Mouse (Mus musculus): ENCODE data around the gene Gabrb3. TPM values are rescaled to one million over a fixed set of nuclear protein-coding genes. Genes with fewer than 3 reads are reported as not detected.
"Not testable (repeated sequence)": the region's sequence is repeated elsewhere in the genome, so short reads cannot be mapped to it uniquely, and the experiment has no call there.

Gene Gabrb3
- polyA plus RNA-seq, 1 experiment from 2014 or later: 2.0 TPM

DNA sequence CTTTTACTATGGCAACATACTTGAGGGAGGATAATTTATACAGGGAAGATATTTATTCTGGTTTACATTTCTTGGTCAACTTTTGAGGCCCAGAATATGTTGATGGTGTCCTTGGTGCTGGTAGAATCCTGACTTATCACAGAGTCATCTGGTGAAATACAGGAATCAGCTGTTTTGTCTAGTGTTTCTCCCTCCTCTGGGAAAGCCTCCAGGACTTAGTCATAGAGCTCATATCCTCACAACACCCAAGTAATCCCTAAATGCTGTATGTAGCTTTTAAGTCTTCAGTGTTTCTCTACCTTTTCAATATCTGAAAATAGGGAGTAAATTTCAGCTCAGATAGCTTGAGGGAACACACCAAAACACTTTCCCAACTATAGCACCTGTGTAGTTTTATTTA is 292.2 kb downstream of the Gabrb3 start:
- Histone ChIP-seq H3K27ac (ENCODE audit: low read length) (no peak overlapping the region), H3K4me2 (ENCODE audit: low read depth, low read length) (no peak overlapping the region), H3K4me3 (ENCODE audit: low read length) (no peak overlapping the region), H3K27me3 (replicated peaks; ENCODE audit: control insufficient read depth, insufficient read depth, low read length) (no peaks in the 10 kb centered on the region), H3K9ac (ENCODE audit: low read depth, low read length) (no peak overlapping the region), H3K4me1 (ENCODE audit: control insufficient read depth, insufficient read depth, low read length) (no peaks in the 10 kb centered on the region), H3K36me3 (ENCODE audit: control insufficient read depth, insufficient read depth, low read length) (no peaks in the 10 kb centered on the region), H3K9me3 (ENCODE audit: control insufficient read depth, low read length) (no peaks in the 10 kb centered on the region)
- no peak for ATAC-seq

DNA sequence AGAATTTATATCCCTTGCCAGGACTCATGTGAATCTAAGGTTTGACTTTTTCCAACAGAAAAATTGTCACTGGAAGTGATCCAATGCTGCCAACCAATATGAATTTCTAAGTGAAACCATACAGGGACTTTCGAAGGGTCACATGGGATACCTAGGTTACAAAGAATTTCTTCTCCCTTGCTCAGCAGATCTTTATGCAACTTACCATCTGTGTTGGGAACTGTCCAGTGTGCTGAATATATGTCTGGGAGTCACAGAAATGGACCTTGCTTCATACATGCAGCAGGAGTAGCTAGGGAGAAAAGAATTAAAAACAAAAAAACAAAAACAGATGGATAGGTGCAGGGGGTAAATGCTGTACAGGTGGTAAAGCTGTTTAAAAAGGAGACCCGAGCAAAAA is 327.3 kb downstream of the Gabrb3 start:
- Histone ChIP-seq H3K9ac (ENCODE audit: low read depth, low read length) (no peak overlapping the region), H3K27me3 (replicated peaks; ENCODE audit: control insufficient read depth, insufficient read depth, low read length) (no peaks in the 10 kb centered on the region), H3K4me2 (ENCODE audit: low read depth, low read length) (no peak overlapping the region), H3K4me3 (ENCODE audit: low read length) (no peak overlapping the region), H3K27ac (ENCODE audit: low read length) (no peak overlapping the region), H3K36me3 (ENCODE audit: control insufficient read depth, insufficient read depth, low read length) (no peaks in the 10 kb centered on the region), H3K9me3 (ENCODE audit: control insufficient read depth, low read length) (no peaks in the 10 kb centered on the region), H3K4me1 (ENCODE audit: control insufficient read depth, insufficient read depth, low read length) (no peaks in the 10 kb centered on the region)
- ATAC-seq: no peak
- 75% methylated on average over 2 of the region's 2 CpGs for WGBS

DNA sequence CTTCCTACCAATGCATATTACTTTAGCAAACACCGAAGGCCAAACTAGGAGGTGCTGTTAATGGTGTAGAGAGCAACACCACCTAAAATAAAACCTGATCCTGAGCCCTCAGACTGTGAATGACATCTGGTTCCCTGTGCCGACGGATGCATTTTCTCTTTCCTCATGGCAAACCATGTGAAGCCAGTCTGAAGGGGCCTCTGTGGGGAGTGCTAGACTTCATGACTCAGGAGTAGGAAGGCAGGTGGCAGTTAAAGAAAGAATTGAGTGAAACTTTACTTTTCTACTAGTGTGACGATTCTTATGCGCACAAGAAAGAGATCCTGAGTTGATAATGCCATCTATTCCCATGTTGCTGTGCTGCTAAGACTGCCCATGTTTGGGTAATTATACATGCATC is 341.0 kb downstream of the Gabrb3 start:
- ATAC-seq: no peak
- no peaks in the 10 kb centered on the region for H3K4me1 ChIP-seq (ENCODE audit: control insufficient read depth, insufficient read depth, low read length)
- WGBS: 88% methylated on average over 5 of the region's 5 CpGs
- H3K9me3 ChIP-seq (ENCODE audit: control insufficient read depth, low read length): no peaks in the 10 kb centered on the region
- H3K4me3 ChIP-seq (ENCODE audit: low read length): no peak overlapping the region
- H3K27me3 ChIP-seq (replicated peaks; ENCODE audit: control insufficient read depth, insufficient read depth, low read length): no peaks in the 10 kb centered on the region
- no peak overlapping the region for H3K27ac ChIP-seq (ENCODE audit: low read length)
- no peaks in the 10 kb centered on the region for H3K36me3 ChIP-seq (ENCODE audit: control insufficient read depth, insufficient read depth, low read length)
- H3K9ac ChIP-seq (ENCODE audit: low read depth, low read length): no peak overlapping the region
- H3K4me2 ChIP-seq (ENCODE audit: low read depth, low read length): no peak overlapping the region

DNA sequence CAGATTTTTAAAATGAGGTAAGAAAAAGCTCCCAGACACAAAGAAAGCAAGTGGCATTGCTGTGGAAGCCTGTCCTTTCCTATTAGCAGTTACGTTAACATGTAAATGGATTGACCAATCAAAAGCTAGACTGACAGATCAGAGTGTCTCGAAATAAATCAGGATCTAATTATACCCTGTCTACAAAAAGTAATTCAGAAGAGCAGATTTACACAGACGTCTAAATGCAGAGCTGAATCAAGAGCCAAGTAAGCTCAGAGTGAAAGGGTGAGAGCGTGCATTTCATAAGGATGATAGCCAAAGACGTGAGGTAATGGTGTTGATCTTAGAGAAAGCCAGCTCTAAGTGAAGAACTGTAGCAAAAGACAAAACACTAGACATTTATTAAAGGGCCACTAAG is 359.3 kb downstream of the Gabrb3 start:
- WGBS: 71% methylated on average over 5 of the region's 5 CpGs
- Histone ChIP-seq H3K27ac (ENCODE audit: low read length) (no peak overlapping the region), H3K27me3 (replicated peaks; ENCODE audit: control insufficient read depth, insufficient read depth, low read length) (no peaks in the 10 kb centered on the region), H3K4me1 (ENCODE audit: control insufficient read depth, insufficient read depth, low read length) (no peaks in the 10 kb centered on the region), H3K4me2 (ENCODE audit: low read depth, low read length) (no peak overlapping the region), H3K9me3 (ENCODE audit: control insufficient read depth, low read length) (no peaks in the 10 kb centered on the region), H3K36me3 (ENCODE audit: control insufficient read depth, insufficient read depth, low read length) (no peaks in the 10 kb centered on the region), H3K4me3 (ENCODE audit: low read length) (no peak overlapping the region), H3K9ac (ENCODE audit: low read depth, low read length) (no peak overlapping the region)
- no peak for ATAC-seq

DNA sequence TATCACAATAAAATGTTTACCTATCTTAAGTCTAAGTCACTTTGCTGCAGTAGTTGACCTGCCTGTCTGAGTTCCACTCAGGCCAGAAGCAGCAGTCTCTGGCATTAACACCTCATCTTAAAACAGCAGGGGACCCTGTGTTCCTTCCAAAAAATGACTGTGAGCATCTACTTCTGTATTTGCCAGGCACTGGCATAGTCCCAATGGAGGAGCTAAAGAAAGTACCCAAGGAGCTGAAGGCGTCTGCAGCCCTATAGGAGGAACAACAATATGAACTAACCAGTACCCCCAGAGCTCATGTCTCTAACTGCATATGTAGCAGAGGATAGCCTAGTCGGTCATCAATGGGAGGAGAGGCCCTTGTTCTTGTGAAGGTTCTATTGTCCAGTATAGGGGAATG is 366.6 kb downstream of the Gabrb3 start:
- H3K27me3 ChIP-seq (replicated peaks; ENCODE audit: control insufficient read depth, insufficient read depth, low read length); H3K36me3 ChIP-seq (ENCODE audit: control insufficient read depth, insufficient read depth, low read length); H3K4me3 ChIP-seq (ENCODE audit: low read length); ATAC-seq; H3K4me1 ChIP-seq (ENCODE audit: control insufficient read depth, insufficient read depth, low read length); H3K4me2 ChIP-seq (ENCODE audit: low read depth, low read length); H3K9ac ChIP-seq (ENCODE audit: low read depth, low read length); H3K9me3 ChIP-seq (ENCODE audit: control insufficient read depth, low read length); H3K27ac ChIP-seq (ENCODE audit: low read length): not testable (repeated sequence)
- WGBS: 71% methylated on average over 2 of the region's 2 CpGs

DNA sequence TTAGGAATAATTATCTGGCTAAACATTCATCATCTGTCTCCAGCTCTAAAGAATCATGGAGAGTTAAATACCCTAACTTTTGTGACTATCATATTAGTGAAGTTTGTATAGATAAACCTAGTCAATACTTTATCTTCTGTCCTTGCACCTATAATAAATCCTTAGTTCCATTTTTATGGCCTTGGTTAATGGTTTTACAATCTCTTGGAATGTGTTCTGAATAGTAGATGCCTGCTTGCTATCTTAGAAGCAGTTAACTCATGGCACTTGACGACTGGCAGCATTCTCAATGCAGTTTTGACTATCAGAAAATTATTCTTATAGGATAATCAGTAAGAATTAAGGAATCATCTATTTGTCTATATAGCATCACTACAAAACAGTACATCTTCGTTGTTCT is 368.0 kb downstream of the Gabrb3 start:
- Histone ChIP-seq H3K27me3 (replicated peaks; ENCODE audit: control insufficient read depth, insufficient read depth, low read length) (no peaks in the 10 kb centered on the region), H3K36me3 (ENCODE audit: control insufficient read depth, insufficient read depth, low read length) (no peaks in the 10 kb centered on the region), H3K4me1 (ENCODE audit: control insufficient read depth, insufficient read depth, low read length) (no peaks in the 10 kb centered on the region), H3K4me3 (ENCODE audit: low read length) (no peak overlapping the region), H3K27ac (ENCODE audit: low read length) (no peak overlapping the region), H3K9me3 (ENCODE audit: control insufficient read depth, low read length) (no peaks in the 10 kb centered on the region), H3K4me2 (ENCODE audit: low read depth, low read length) (no peak overlapping the region), H3K9ac (ENCODE audit: low read depth, low read length) (no peak overlapping the region)
- 28% methylated on average over 2 of the region's 2 CpGs for WGBS
- peak; percentile 89 for ATAC-seq

DNA sequence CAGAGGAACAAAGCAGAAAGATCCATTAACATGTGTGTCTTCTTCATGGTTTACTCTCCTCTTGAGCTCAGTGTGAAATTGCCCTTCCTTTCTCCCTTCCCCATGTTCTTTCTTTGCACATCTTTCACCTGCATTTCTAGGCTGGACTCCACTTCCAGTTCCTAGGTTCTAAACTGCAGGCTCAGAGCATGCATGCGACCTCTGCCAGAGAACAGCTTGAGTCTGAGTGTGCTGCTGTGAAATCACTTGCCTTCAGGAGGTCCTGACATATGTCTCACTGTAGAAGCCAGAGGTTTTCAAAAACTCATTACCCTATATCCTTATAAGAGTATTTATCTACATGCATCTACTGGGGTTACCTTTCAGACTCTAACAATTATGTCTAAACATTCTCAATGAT is 383.8 kb downstream of the Gabrb3 start:
- Histone ChIP-seq H3K27ac (ENCODE audit: low read length) (no peak overlapping the region), H3K36me3 (ENCODE audit: control insufficient read depth, insufficient read depth, low read length) (no peaks in the 10 kb centered on the region), H3K9me3 (ENCODE audit: control insufficient read depth, low read length) (no peaks in the 10 kb centered on the region), H3K27me3 (replicated peaks; ENCODE audit: control insufficient read depth, insufficient read depth, low read length) (no peaks in the 10 kb centered on the region), H3K4me3 (ENCODE audit: low read length) (no peak overlapping the region), H3K4me2 (ENCODE audit: low read depth, low read length) (no peak overlapping the region), H3K9ac (ENCODE audit: low read depth, low read length) (no peak overlapping the region), H3K4me1 (ENCODE audit: control insufficient read depth, insufficient read depth, low read length) (no peaks in the 10 kb centered on the region)
- no peak for ATAC-seq
- 75% methylated on average over 1 of the region's 1 CpGs for WGBS

DNA sequence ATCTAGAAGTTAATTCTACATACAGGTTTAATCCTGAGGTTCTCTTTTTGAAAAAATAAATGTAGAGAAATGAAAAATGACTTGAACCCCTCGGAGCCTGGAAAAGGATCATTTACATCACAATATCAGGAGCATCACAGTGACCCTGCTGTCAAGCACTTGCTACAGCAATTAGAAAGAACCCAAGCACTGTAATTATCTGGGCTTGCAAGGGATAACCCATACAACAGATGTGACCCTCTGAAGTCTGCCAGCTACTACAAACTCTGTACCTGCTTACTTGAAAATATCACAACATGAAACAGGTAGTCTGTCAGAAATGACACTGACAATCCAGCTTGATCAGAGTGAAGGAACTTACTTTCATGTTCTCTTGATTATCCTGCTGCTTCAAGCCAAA is 394.2 kb downstream of the Gabrb3 start:
- Histone ChIP-seq H3K9me3 (ENCODE audit: control insufficient read depth, low read length) (no peaks in the 10 kb centered on the region), H3K4me1 (ENCODE audit: control insufficient read depth, insufficient read depth, low read length) (no peaks in the 10 kb centered on the region), H3K4me3 (ENCODE audit: low read length) (no peak overlapping the region), H3K27ac (ENCODE audit: low read length) (no peak overlapping the region), H3K4me2 (ENCODE audit: low read depth, low read length) (no peak overlapping the region), H3K27me3 (replicated peaks; ENCODE audit: control insufficient read depth, insufficient read depth, low read length) (no peaks in the 10 kb centered on the region), H3K9ac (ENCODE audit: low read depth, low read length) (no peak overlapping the region), H3K36me3 (ENCODE audit: control insufficient read depth, insufficient read depth, low read length) (no peaks in the 10 kb centered on the region)
- 65% methylated on average over 1 of the region's 1 CpGs for WGBS
- no peak for ATAC-seq

DNA sequence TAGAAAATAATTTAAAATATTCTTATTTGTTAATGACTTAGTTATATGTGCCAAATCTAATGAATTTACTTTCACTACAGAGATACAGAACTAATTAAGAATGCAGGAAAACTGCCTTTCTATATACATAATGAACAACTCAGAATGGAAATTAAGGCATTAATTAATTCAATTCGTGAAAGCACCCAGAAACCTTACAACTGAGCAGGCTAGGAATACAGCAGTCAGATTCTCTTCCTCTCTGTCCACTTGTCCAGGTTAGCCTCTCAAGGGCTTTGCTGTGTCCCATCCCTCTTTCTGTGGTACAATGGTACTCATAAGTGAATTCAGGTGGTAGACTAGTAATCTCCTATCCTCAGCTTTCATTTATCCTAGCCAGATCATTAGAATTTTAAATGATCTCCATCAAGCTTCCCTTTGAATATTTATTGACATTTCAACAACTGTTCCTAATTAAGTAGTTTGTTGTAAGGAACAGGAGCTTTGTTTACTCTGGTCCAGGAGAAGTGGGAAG is 422.9 kb downstream of the Gabrb3 start:
- ATAC-seq: no peak
- Histone ChIP-seq H3K27me3 (replicated peaks; ENCODE audit: control insufficient read depth, insufficient read depth, low read length) (no peaks in the 10 kb centered on the region), H3K4me2 (ENCODE audit: low read depth, low read length) (no peak overlapping the region), H3K36me3 (ENCODE audit: control insufficient read depth, insufficient read depth, low read length) (no peaks in the 10 kb centered on the region), H3K9me3 (ENCODE audit: control insufficient read depth, low read length) (no peaks in the 10 kb centered on the region), H3K27ac (ENCODE audit: low read length) (no peak overlapping the region), H3K4me1 (ENCODE audit: control insufficient read depth, insufficient read depth, low read length) (no peaks in the 10 kb centered on the region), H3K4me3 (ENCODE audit: low read length) (no peak overlapping the region), H3K9ac (ENCODE audit: low read depth, low read length) (no peak overlapping the region)
- 61% methylated on average over 1 of the region's 1 CpGs for WGBS

DNA sequence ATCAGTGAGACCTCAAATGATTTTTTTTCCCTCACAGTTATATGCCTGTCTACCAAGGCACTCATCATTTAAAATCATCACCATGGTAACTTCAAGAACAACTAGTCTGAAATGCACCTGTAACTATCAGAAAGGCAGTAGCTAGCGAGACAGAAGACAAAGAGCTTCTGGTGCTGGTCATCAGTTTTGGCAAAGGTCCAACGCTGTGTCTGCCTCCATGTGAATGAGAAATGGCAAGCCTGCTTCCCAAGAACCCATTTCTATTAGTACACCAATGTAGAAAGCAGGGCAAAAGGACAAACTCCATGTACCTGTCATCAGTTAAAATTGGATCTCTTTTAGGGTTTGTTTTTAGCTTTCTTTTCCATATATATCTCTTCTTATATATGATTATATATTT is 448.5 kb downstream of the Gabrb3 start:
- Histone ChIP-seq H3K27ac (ENCODE audit: low read length) (no peak overlapping the region), H3K4me2 (ENCODE audit: low read depth, low read length) (no peak overlapping the region), H3K27me3 (replicated peaks; ENCODE audit: control insufficient read depth, insufficient read depth, low read length) (no peaks in the 10 kb centered on the region), H3K4me1 (ENCODE audit: control insufficient read depth, insufficient read depth, low read length) (no peaks in the 10 kb centered on the region), H3K9me3 (ENCODE audit: control insufficient read depth, low read length) (no peaks in the 10 kb centered on the region), H3K36me3 (ENCODE audit: control insufficient read depth, insufficient read depth, low read length) (no peaks in the 10 kb centered on the region), H3K9ac (ENCODE audit: low read depth, low read length) (no peak overlapping the region), H3K4me3 (ENCODE audit: low read length) (no peak overlapping the region)
- WGBS: 60% methylated on average over 2 of the region's 2 CpGs
- no peak for ATAC-seq

All from intestine, embryonic 16.5 days (tissue).